Mouse (Mus musculus) stomach, embryonic 16.5 days (tissue): ENCODE data around the gene Igsf21. TPM values are rescaled to one million over a fixed set of nuclear protein-coding genes. Genes with fewer than 3 reads are reported as not detected.
A peak's percentile ranks its signal among the peaks of the same experiment; 100 is the strongest.

Experiments used
- ATAC-seq: fragments of 200-750 bp; cut with Nextera tagmentation; 2 replicates; pipeline ENCODE4 v1.8.0; 2017; ENCODE audit warnings: moderate number of reproducible peaks, moderate TSS enrichment; ENCODE audit not compliant: insufficient read depth, low FRiP score
- H3K27ac ChIP-seq: fragments of 300-500 bp; sonication (generic); 2 replicates; pipeline ENCODE4 v1.5.1; 2014; ENCODE audit warnings: low read length
- H3K27me3 ChIP-seq: fragments of 300-500 bp; sonication (generic); 2 replicates; pipeline ENCODE4 v1.6.1; 2014; ENCODE audit warnings: low read length, control low read depth, mixed read lengths; ENCODE audit not compliant: control insufficient read depth, insufficient read depth
- H3K36me3 ChIP-seq: fragments of 300-500 bp; sonication (generic); 2 replicates; pipeline ENCODE4 v1.6.1; 2014; ENCODE audit warnings: low read length; ENCODE audit not compliant: control insufficient read depth, insufficient read depth
- H3K4me1 ChIP-seq: fragments of 300-500 bp; sonication (generic); 2 replicates; pipeline ENCODE4 v1.6.1; 2014; ENCODE audit warnings: low read length, control low read depth, mixed read lengths; ENCODE audit not compliant: control insufficient read depth, insufficient read depth
- H3K4me2 ChIP-seq: fragments of 300-500 bp; sonication (generic); 2 replicates; pipeline ENCODE4 v1.6.1; 2014; ENCODE audit warnings: low read depth, low read length, mixed read lengths
- H3K4me3 ChIP-seq: fragments of 300-500 bp; sonication (generic); replicated peaks from 2 replicates; pipeline ENCODE4 v1.5.1; 2014; ENCODE audit warnings: mild to moderate bottlenecking, low read length
- H3K9ac ChIP-seq: fragments of 300-500 bp; sonication (generic); 2 replicates; pipeline ENCODE4 v1.6.1; 2014; ENCODE audit warnings: low read length
- H3K9me3 ChIP-seq: fragments of 300-500 bp; sonication (generic); replicated peaks from 2 replicates; pipeline ENCODE4 v1.6.1; 2016; ENCODE audit warnings: low read length, control low read depth; ENCODE audit not compliant: control insufficient read depth
- WGBS: fragments of 180-500 bp; shearing (Covaris S2); extraction: QIAGEN DNeasy Blood & Tissue Kit; methylation state at CpG from one replicate; pipeline ENCODE4 v1.1.7; 2014; 5-methylcytosine and 5-hydroxymethylcytosine counted together
- polyA plus RNA-seq: library from polyadenylated mRNA; unstranded; fragments of >200 nt; fragmentation: Nextera tagmentation; extraction: Ambion mirVana; gene quantifications from 2 replicates; pipeline ENCODE4 v1.2.1, GENCODE M21; 2015

Gene Igsf21
- polyA plus RNA-seq, 1 experiment from 2014 or later, result 1.3 TPM

DNA sequence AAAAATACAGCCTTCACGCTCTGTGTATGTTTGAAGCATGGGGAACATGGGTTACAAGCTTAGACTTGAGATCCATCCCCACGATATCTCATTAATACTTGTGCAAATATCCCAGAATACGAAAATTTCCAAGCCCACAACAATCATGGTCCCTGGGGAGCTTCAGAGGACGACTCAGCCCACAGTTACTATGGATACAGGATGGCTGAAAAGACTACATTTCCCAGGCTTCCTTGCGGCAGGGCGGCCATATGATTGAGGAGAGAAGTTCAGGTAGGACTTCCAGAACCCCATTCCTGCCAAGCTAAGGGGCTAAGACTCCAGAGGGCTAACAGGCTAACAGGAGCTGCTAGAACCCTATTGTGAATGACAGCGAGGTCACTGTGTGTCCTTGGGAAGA, 160.4 kb downstream of the Igsf21 start:
- Histone ChIP-seq H3K4me2 (no peak overlapping the region), H3K4me1 (no peaks in the 10 kb centered on the region; the same call in 1 of the 2 replicates), H3K27ac (no peak overlapping the region), H3K27me3 (no peaks in the 10 kb centered on the region), H3K9ac (no peak overlapping the region), H3K4me3 (no peak overlapping the region), H3K9me3 (no peaks in the 10 kb centered on the region), H3K36me3 (no peaks in the 10 kb centered on the region)
- WGBS, result 57% methylated on average over 7 of the region's 7 CpGs
- ATAC-seq, result no peak

DNA sequence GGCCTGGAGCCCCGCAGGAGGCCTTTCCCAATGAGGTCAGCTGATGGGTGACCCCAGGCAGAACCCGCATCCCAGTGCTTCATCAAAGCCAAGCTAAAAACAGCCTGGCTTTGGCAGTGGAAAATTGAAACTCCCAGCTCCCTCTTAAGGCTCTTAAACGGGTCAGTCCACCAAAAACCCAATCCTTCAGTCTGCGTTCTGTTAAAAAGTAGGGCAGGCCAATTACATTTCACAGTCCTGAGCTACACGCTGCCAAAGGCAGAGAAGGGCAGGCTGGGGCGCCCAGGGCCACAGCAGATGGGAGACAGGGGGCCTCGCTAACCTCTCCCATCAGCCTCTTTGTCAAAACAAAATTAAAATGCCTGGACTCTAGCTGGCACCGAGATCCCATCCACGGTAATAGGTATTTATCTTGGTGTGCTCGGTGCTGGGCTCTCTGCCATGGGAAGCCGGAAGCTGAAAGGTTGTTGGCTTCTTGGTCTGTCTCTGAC, 162.0 kb downstream of the Igsf21 start:
- H3K27me3 ChIP-seq, result no peaks in the 10 kb centered on the region
- peak overlapping the region; percentile 70 for H3K27ac ChIP-seq
- peak; percentile 71; the same call in 1 of the 2 replicates for ATAC-seq
- H3K4me1 ChIP-seq, result no peaks in the 10 kb centered on the region; the same call in 1 of the 2 replicates
- H3K9me3 ChIP-seq, result no peaks in the 10 kb centered on the region
- H3K9ac ChIP-seq, result no peak overlapping the region
- no peaks in the 10 kb centered on the region for H3K36me3 ChIP-seq
- no peak overlapping the region for H3K4me3 ChIP-seq
- H3K4me2 ChIP-seq, result no peak overlapping the region
- WGBS, result 33% methylated on average over 11 of the region's 11 CpGs

DNA sequence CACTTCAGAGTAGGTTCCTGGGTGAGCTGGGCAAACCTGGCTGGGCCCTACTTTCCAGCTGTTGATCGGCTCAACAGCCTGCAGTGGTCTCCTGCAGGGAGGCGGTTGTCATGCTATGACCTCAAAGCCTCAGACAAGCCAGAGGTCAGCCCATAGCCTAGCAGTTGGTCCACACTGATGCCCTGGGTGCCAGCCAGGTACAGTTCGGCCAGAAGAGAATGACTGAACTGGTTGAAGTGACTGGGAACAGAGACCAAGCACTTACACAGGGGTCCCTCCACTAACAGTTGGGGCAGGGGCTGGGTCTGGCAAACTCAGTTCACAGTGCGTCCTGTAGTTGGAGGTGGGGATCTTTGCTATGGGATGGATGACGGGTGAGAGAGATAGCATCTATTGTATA, 162.5 kb downstream of the Igsf21 start:
- 79% methylated on average over 5 of the region's 5 CpGs for WGBS
- no peak overlapping the region for H3K4me2 ChIP-seq
- no peaks in the 10 kb centered on the region; the same call in 1 of the 2 replicates for H3K4me1 ChIP-seq
- ATAC-seq, result no peak
- H3K4me3 ChIP-seq, result no peak overlapping the region
- H3K9me3 ChIP-seq, result no peaks in the 10 kb centered on the region
- H3K9ac ChIP-seq, result no peak overlapping the region
- H3K36me3 ChIP-seq, result no peaks in the 10 kb centered on the region
- peak overlapping the region; percentile 70 for H3K27ac ChIP-seq
- no peaks in the 10 kb centered on the region for H3K27me3 ChIP-seq

DNA sequence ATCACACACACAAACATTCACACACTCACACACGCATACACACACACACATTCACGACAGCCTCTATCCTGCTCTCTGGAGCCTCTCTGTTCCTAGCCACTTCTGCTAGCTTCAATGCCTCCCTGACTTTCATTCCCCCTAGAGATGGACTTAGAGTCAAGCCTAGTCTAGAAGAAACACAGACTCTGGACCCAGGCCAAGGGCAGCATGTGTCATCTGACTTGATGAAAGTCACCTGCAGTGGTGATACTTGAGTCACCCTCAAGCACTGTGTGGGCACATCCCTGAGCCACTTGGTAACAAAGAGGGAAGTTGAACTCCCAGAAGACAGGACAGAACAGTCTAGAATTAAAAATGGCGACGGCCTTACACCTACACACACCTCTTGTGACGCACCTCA, 168.2 kb downstream of the Igsf21 start:
- Histone ChIP-seq H3K4me2 (no peak overlapping the region), H3K27me3 (no peaks in the 10 kb centered on the region), H3K36me3 (no peaks in the 10 kb centered on the region), H3K27ac (no peak overlapping the region), H3K9ac (no peak overlapping the region), H3K9me3 (no peaks in the 10 kb centered on the region), H3K4me3 (no peak overlapping the region), H3K4me1 (peaks cover 18% of the 10 kb centered on the region)
- ATAC-seq, result no peak
- WGBS, result 83% methylated on average over 5 of the region's 5 CpGs

DNA sequence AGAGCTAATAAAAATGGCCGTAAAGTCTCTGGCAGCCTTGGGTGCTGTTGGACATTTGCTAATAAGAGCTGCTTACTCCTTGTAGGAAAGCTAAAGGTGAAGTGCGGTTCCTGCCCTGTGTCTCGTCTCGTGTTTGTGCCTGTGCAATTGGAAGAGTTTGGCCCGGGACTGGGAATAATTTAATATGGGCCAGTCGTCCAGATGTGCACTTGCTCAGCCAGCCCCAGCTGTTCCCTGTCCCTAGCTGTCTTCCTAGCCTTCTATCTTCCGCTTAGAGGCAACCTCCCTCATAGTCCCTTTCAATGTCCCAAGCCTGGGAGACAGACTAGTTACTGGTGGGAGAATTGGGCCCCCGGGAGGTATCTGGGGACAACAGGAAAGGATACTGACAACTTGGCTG, 169.0 kb downstream of the Igsf21 start:
- no peak overlapping the region for H3K9ac ChIP-seq
- 60% methylated on average over 8 of the region's 8 CpGs for WGBS
- no peak for ATAC-seq
- H3K4me3 ChIP-seq, result no peak overlapping the region
- H3K4me2 ChIP-seq, result no peak overlapping the region
- no peaks in the 10 kb centered on the region for H3K27me3 ChIP-seq
- no peaks in the 10 kb centered on the region for H3K36me3 ChIP-seq
- H3K9me3 ChIP-seq, result no peaks in the 10 kb centered on the region
- H3K27ac ChIP-seq, result no peak overlapping the region
- H3K4me1 ChIP-seq, result peaks cover 18% of the 10 kb centered on the region

DNA sequence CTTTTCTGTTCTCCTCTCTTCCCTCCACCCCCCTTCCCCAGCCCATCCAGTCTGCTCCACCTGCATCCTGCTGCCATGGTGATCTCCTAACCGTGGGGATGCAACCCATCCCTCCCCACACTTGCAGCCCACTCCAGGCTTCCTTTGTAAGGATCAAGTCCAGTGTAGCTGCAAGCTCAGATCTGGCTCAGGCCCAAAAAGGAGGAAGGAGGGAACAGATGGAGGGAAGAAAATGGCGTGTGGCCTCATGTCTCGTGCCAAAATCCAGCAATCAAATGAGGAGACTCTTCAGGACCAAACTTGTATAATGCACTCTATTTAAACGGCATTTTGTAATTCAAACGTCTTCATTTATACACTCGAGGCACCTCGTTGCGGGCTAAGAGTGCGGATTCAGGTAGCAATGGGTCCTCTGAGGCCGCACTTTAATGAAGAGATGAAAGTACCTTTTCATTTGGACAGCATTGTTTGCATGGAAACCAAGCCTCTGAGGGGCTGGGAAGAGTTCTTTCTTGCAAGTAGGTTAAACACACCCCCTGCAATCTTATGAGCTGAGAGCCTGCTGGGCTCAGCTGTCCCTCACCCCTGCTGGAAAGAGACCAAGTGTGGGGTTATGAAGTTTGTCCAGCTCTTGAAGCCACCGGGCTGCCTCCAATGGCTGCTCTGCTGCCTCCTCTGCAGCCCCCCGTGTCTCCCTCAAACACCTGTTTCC, 169.6 kb downstream of the Igsf21 start:
- Histone ChIP-seq H3K4me1 (peaks cover 18% of the 10 kb centered on the region), H3K4me3 (no peak overlapping the region), H3K9me3 (no peaks in the 10 kb centered on the region), H3K27ac (no peak overlapping the region), H3K36me3 (no peaks in the 10 kb centered on the region), H3K4me2 (no peak overlapping the region), H3K9ac (no peak overlapping the region), H3K27me3 (no peaks in the 10 kb centered on the region)
- ATAC-seq, result no peak
- 51% methylated on average over 12 of the region's 12 CpGs for WGBS

DNA sequence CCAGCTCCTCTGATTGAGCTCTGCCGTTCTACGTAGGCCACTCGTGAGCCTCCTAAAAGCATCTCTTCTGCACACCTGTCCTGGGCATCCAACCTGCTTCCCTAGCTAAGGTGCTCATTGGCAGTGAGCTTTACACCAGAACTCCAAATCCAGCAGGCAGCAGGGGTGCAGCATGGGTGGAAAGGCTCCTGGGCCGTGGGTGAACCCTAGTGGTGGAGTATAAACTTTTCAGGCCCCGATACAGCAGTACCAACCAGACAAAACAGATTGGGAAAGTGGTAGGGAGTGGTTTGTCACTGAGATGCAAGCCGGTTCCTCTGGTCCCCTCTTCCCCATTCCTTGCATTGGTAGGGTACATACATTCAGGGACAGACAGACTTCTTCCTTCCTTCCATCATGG, 170.2 kb downstream of the Igsf21 start:
- no peak overlapping the region for H3K4me3 ChIP-seq
- WGBS, result 75% methylated on average over 6 of the region's 6 CpGs
- H3K4me1 ChIP-seq, result peaks cover 18% of the 10 kb centered on the region
- ATAC-seq, result no peak
- H3K36me3 ChIP-seq, result no peaks in the 10 kb centered on the region
- no peak overlapping the region for H3K27ac ChIP-seq
- H3K9ac ChIP-seq, result no peak overlapping the region
- H3K27me3 ChIP-seq, result no peaks in the 10 kb centered on the region
- H3K4me2 ChIP-seq, result no peak overlapping the region
- H3K9me3 ChIP-seq, result no peaks in the 10 kb centered on the region

DNA sequence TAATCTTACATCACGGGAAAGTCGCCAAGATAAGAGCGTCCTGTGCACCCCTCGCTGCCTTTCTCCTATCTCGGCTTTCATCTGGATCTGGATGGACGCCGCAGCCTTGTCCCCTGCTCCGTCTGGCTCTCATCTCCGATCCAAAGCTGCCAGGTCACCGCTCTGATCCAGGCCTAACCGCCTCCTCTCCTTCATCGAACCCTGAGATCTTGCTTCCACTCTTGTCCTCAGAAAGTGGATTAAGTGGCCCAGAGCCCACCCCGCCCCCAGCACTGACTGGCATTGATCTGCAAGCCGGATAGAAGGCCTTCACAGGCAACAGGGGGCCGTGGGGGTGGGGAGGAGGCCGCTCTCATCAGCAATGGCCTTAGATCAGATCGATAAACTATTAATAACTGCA, 175.5 kb downstream of the Igsf21 start:
- Histone ChIP-seq H3K27ac (no peak overlapping the region), H3K9me3 (0 out of 2 replicates have a peak, but pooled peaks cover 5% of the 10 kb centered on the region), H3K4me3 (no peak overlapping the region), H3K4me2 (no peak overlapping the region), H3K4me1 (0 out of 2 replicates have a peak, but pooled peaks cover 4% of the 10 kb centered on the region), H3K9ac (no peak overlapping the region), H3K36me3 (no peaks in the 10 kb centered on the region), H3K27me3 (no peaks in the 10 kb centered on the region)
- 28% methylated on average over 17 of the region's 17 CpGs for WGBS
- ATAC-seq, result no peak

DNA sequence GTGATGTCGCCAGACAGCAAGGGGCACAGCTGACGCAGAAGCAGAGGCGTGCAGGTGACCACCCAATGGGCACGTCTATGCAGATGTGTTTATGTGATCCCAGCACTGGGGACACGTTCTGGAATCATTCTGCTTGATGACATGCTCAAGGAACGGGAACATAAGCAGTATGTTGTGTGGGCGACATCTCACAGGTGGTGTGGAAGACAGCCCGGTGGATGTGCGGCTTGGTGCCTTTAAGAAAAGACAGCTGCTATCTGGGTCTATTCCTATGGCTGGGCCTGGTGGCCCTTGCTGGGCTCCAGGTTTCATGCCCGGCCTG, 176.3 kb downstream of the Igsf21 start:
- Histone ChIP-seq H3K27ac (no peak overlapping the region), H3K4me1 (0 out of 2 replicates have a peak, but pooled peaks cover 4% of the 10 kb centered on the region), H3K9me3 (0 out of 2 replicates have a peak, but pooled peaks cover 5% of the 10 kb centered on the region), H3K36me3 (no peaks in the 10 kb centered on the region), H3K27me3 (no peaks in the 10 kb centered on the region), H3K4me2 (no peak overlapping the region), H3K9ac (no peak overlapping the region), H3K4me3 (no peak overlapping the region)
- WGBS, result 28% methylated on average over 10 of the region's 10 CpGs
- ATAC-seq, result no peak
